Mouse (Mus musculus) heart, adult 2 months (tissue): ENCODE measurements around the gene Sorcs2. TPM values are rescaled to one million over a fixed set of nuclear protein-coding genes. Genes with fewer than 3 reads are reported as not detected.

Experiments used
- DNase-seq, 2 experiments: peaks; one replicate each; pipeline ENCODE4 v3.0.0; 2021
- H3K27ac ChIP-seq: fragments of 200-600 bp; 2 replicates; pipeline ENCODE4 v1.8.1; 2022
- H3K27me3 ChIP-seq: fragments of 200-500 bp; 2 replicates; pipeline ENCODE4 v1.6.1; 2012; ENCODE audit warnings: mild to moderate bottlenecking, low read length, inconsistent platforms, mixed read lengths; ENCODE audit not compliant: control insufficient read depth, insufficient read depth
- H3K36me3 ChIP-seq: fragments of 200-500 bp; 2 replicates; pipeline ENCODE4 v1.6.1; 2012; ENCODE audit warnings: low read length, inconsistent platforms; ENCODE audit not compliant: control insufficient read depth, insufficient read depth
- H3K4me1 ChIP-seq: fragments of 200-500 bp; 2 replicates; pipeline ENCODE4 v1.6.1; 2011; ENCODE audit warnings: low read length; ENCODE audit not compliant: control insufficient read depth, insufficient read depth
- H3K4me3 ChIP-seq: fragments of 200-600 bp; 2 replicates; pipeline ENCODE4 v1.8.1; 2022
- H3K79me2 ChIP-seq: fragments of 200-500 bp; replicated peaks from 2 replicates; pipeline ENCODE4 v1.6.1; 2012; ENCODE audit warnings: mild to moderate bottlenecking, inconsistent platforms, low read length, moderate library complexity, mixed read lengths; ENCODE audit not compliant: control insufficient read depth, insufficient read depth
- H3K9ac ChIP-seq: fragments of 200-500 bp; 2 replicates; pipeline ENCODE4 v1.6.1; 2012; ENCODE audit warnings: low read depth, mild to moderate bottlenecking, control low read depth, inconsistent platforms, low read length, mixed read lengths
- CTCF ChIP-seq: fragments of 200-600 bp; IDR thresholded peaks from 2 replicates; pipeline ENCODE4 v1.8.1; 2022; ENCODE audit warnings: antibody characterized with exemption, mild to moderate bottlenecking, moderate library complexity
- EP300 ChIP-seq: fragments of 200-500 bp; IDR thresholded peaks from 2 replicates; pipeline ENCODE4 v1.6.1; 2011; ENCODE audit warnings: low read depth, low read length, control low read depth; ENCODE audit not compliant: insufficient read depth
- POLR2A ChIP-seq: fragments of 200-500 bp; IDR thresholded peaks from 2 replicates; pipeline ENCODE4 v1.6.1; 2011; ENCODE audit warnings: mild to moderate bottlenecking, low read depth, low read length, control low read depth; ENCODE audit not compliant: insufficient read depth
- WGBS: fragments of 180-500 bp; shearing (Covaris S2); methylation state at CpG from one replicate; pipeline ENCODE4 v1.1.7; 2018; 5-methylcytosine and 5-hydroxymethylcytosine counted together
- intact Hi-C: fragments of 180-260 bp; cut with DNase I; formaldehyde crosslinking; loops from one replicate; pipeline ENCODE4 v1.15.1; 2025
- polyA plus RNA-seq: library from polyadenylated mRNA; depleted of rRNA; stranded (reverse); fragments of >200 nt; gene quantifications from 2 replicates; pipeline ENCODE4 v1.2.3, GENCODE M21; 2012
- total RNA-seq, 2 experiments: library from RNA; stranded (reverse); gene quantifications; 2 replicates each; pipeline ENCODE4 v1.2.3; 2021

Sorcs2 gene
- total and polyA plus RNA-seq, 3 experiments = 6.0 to 9.0 (median 7.7) TPM

GRCm38 (mm10) chr5:36112696-36113095, 285.2 kb downstream of the Sorcs2 start:
- Histone ChIP-seq H3K27me3 (no peaks in the 10 kb centered on the region), H3K36me3 (no peaks in the 10 kb centered on the region), H3K27ac (no peak overlapping the region), H3K79me2 (no peaks in the 10 kb centered on the region), H3K4me1 (peaks cover 3% of the 10 kb centered on the region; the same call in 1 of the 2 replicates), H3K4me3 (no peak overlapping the region), H3K9ac (no peak overlapping the region)
- 78% methylated on average over 6 of the region's 6 CpGs for WGBS
- DNase-seq = no peak
- intact Hi-C loops = no loop called here
- TF ChIP-seq POLR2A (no peak), CTCF (no peak), EP300 (no peak)

GRCm38 (mm10) chr5:36111516-36111915, 286.4 kb downstream of the Sorcs2 start:
- Histone ChIP-seq H3K27ac (no peak overlapping the region), H3K27me3 (no peaks in the 10 kb centered on the region), H3K9ac (no peak overlapping the region), H3K36me3 (no peaks in the 10 kb centered on the region), H3K79me2 (no peaks in the 10 kb centered on the region), H3K4me3 (no peak overlapping the region), H3K4me1 (peaks cover 3% of the 10 kb centered on the region; the same call in 1 of the 2 replicates)
- intact Hi-C loops = no loop called here
- DNase-seq = peak; percentile 41 to 73
- WGBS = 55% methylated on average over 3 of the region's 3 CpGs
- TF ChIP-seq EP300 (no peak; the same call in 1 of the 2 replicates), CTCF (no peak), POLR2A (no peak)

GRCm38 (mm10) chr5:36108339-36108887, 289.5 kb downstream of the Sorcs2 start:
- H3K9ac ChIP-seq = no peak overlapping the region
- H3K4me1 ChIP-seq = peaks cover 3% of the 10 kb centered on the region; the same call in 1 of the 2 replicates
- H3K36me3 ChIP-seq = no peaks in the 10 kb centered on the region
- intact Hi-C loops = no loop called here
- no peak overlapping the region for H3K27ac ChIP-seq
- no peak overlapping the region for H3K4me3 ChIP-seq
- WGBS = 63% methylated on average over 4 of the region's 4 CpGs
- DNase-seq = no peak
- H3K27me3 ChIP-seq = no peaks in the 10 kb centered on the region
- TF ChIP-seq POLR2A (no peak), EP300 (no peak)
- H3K79me2 ChIP-seq = no peaks in the 10 kb centered on the region

GRCm38 (mm10) chr5:36103483-36103882, 294.5 kb downstream of the Sorcs2 start:
- Histone ChIP-seq H3K27ac (no peak overlapping the region), H3K4me3 (no peak overlapping the region), H3K9ac (no peak overlapping the region), H3K79me2 (no peaks in the 10 kb centered on the region), H3K4me1 (no peaks in the 10 kb centered on the region; the same call in 1 of the 2 replicates), H3K27me3 (no peaks in the 10 kb centered on the region), H3K36me3 (no peaks in the 10 kb centered on the region)
- TF ChIP-seq EP300 = no peak
- no peak for TF ChIP-seq POLR2A
- peak; percentile 40 for TF ChIP-seq CTCF
- intact Hi-C loops = no loop called here
- 87% methylated on average over 2 of the region's 2 CpGs for WGBS
- DNase-seq = no peak

- Histone ChIP-seq H3K79me2 (no peaks in the 10 kb centered on the region), H3K36me3 (no peaks in the 10 kb centered on the region), H3K9ac (no peak overlapping the region), H3K27me3 (no peaks in the 10 kb centered on the region), H3K4me1 (no peaks in the 10 kb centered on the region; the same call in 1 of the 2 replicates), H3K27ac (no peak overlapping the region), H3K4me3 (no peak overlapping the region)
- TF ChIP-seq POLR2A (no peak), CTCF (no peak), EP300 (no peak)
- intact Hi-C loops = no loop called here
- DNase-seq = no peak
- WGBS = 62% methylated on average over 10 of the region's 10 CpGs
Measured at GRCm38 (mm10) chr5:36101129-36101528, 296.8 kb downstream of the Sorcs2 start.

- 83% methylated on average over 3 of the region's 3 CpGs for WGBS
- no peak overlapping the region for H3K27ac ChIP-seq
Measured at GRCm38 (mm10) chr5:36100488-36100887, 297.5 kb downstream of the Sorcs2 start.

More at GRCm38 (mm10) chr5:36100488-36100887, 297.5 kb downstream of the Sorcs2 start:
- Histone ChIP-seq H3K4me1 (no peaks in the 10 kb centered on the region; the same call in 1 of the 2 replicates), H3K27me3 (no peaks in the 10 kb centered on the region), H3K36me3 (no peaks in the 10 kb centered on the region), H3K79me2 (no peaks in the 10 kb centered on the region), H3K9ac (no peak overlapping the region), H3K4me3 (no peak overlapping the region)
- no peak for DNase-seq
- intact Hi-C loops = no loop called here
- TF ChIP-seq EP300 (no peak), POLR2A (no peak), CTCF (no peak)
